Mouse (Mus musculus) NIH3T3 (cell line): ENCODE data around the gene Rock2.
"Not testable (repeated sequence)": the region's sequence is repeated elsewhere in the genome, so short reads cannot be mapped to it uniquely, and the experiment has no call there.

Experiments used
- DNase-seq: peaks from one replicate; pipeline ENCODE4 v3.0.0-alpha.2; 2012; ENCODE audit warnings: low read depth

The Rock2 gene

DNA sequence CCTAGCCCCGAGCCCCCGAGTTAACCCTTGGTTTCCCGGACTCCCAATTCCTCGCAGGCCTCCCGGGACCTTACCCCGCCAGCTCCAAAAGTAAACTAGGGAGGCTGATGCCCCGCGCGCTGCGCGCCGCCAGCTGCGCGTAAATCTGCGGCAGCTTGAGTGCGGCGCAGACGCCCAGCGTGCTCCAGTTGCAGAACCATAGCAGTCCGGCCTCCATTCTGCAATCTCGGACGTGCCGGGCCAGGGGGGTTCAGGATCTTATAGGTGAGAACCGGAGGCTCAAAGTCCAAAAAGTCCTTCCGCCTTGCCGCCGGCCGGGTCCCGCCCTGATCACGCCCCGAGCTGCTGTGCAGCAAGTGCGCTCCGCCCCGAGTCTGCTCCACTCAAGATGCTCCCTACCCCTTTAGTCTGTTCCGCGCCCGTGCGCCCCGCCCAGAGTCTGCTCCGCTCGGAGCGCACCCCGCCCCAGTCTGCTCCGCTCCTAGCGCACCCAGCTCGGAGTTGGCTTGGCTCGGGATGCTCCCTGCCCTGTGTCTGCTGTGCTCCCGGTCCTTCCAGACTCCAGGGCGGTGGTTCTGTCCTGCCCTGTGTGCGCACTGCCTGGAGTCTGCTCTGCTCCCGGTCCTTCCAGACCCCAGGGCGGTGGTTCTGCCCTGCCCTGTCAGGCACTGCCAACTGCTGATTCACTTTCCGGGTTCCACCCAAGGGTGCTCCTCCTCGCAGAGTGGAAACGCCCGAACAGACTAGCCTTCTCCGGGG lies 105.2 kb downstream of the Rock2 start, which contains the start of gene Pqlc3:
Pqlc3 (minus strand) TSS at position 670 of the 759 bp plus-strand sequence.
- peak; percentile 90 for DNase-seq

DNA sequence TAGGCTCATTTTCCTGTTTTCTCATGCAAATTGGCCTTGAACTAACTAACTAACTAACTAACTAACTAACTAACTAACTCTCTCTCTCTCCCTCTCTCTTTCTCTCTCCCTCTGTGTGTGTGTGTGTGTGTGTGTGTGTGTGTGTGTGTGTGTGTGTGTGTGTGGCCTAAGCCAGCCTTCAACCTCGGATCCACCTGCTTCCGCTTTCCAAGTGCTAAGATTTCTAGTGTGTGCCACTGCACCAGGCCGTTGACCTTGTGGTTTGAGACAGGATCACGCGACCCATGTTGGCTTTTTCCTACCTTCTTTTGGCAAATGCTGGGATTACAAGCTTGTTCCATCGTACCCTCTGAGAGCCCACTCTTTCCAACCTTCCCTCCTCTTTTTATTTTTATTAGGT lies 105.9 kb downstream of the Rock2 start:
- peak; percentile 43 for DNase-seq

GRCm38 (mm10) chr12:17001211-17001610 lies 106.5 kb downstream of the Rock2 start:
- peak; percentile 43 for DNase-seq

DNA sequence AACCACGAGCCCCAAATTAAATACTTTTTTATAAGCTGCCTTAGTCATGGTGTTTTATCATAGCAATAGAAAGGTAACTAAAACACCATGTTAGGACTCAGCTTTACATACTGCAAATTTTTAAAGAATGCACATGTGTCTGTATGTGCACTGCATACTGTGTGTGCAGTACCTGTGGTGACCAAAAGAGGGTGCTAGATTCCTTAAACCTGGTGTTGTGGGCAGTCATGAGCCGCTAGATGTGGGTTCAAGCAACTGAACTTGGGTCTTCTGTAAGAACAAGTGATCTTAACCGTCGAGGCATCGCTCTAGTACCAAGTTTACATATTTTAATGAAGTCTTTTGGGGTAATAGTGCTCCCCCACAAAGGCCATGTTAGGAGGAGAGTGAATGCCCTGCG lies 114.8 kb downstream of the Rock2 start:
- no peak for DNase-seq

GRCm38 (mm10) chr12:17011100-17011870 lies 116.6 kb downstream of the Rock2 start, which contains the start of gene 2410004P03Rik:
2410004P03Rik (minus strand) TSS chr12:17011727.
- DNase-seq, result peak; percentile 50

- peak; percentile 22 for DNase-seq
These were observed 117.6 kb downstream of the Rock2 start for GRCm38 (mm10) chr12:17012067-17012899.

- peak; percentile 41 for DNase-seq
These were observed 121.0 kb downstream of the Rock2 start for GRCm38 (mm10) chr12:17015711-17016110.

DNA sequence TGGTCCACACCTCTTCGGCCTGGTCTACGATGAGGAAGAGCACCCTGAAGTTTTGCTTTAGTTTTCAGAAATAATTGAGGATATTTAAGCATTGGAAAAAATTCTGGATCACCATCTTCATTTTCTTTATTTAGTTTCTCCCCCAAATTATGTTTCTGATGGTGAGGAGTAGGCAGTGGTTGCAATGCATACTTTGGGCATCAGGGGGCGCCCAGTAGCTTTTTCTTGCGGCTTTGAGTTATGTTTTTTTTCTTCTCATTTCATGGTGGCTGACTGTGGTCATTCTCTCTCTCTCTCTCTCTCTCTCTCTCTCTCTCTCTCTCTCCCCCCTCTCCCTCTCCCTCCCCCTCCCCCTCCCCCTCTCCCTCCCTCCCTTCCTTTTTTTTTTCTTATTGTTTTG lies 123.8 kb downstream of the Rock2 start:
- DNase-seq, result peak; percentile 79

- not testable (repeated sequence) for DNase-seq
These were observed 126.4 kb downstream of the Rock2 start for GRCm38 (mm10) chr12:17021125-17021524.

DNA sequence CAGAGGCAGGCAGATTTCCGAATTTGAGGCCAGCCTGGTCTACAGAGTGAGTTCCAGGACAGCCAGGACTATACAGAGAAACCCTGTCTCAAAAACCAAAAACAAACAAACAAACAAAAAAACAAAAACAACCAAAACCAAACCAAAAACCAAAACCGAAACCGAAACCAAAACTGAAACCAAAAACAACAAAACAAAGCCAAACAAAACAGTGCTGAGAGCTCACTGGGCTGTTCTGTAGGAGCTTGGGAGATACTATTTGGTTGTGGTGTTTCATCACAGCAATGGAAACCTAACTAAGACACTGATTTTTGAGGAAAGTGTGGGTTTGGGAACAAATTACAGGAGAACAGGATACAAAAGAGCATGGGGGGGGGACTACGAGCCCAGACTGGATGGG lies 127.5 kb downstream of the Rock2 start:
- DNase-seq, result no peak

- DNase-seq, result no peak
These were observed 129.9 kb downstream of the Rock2 start for GRCm38 (mm10) chr12:17024554-17025110.

GRCm38 (mm10) chr12:17032694-17033463 lies 138.2 kb downstream of the Rock2 start:
- peak; percentile 91 for DNase-seq

DNA sequence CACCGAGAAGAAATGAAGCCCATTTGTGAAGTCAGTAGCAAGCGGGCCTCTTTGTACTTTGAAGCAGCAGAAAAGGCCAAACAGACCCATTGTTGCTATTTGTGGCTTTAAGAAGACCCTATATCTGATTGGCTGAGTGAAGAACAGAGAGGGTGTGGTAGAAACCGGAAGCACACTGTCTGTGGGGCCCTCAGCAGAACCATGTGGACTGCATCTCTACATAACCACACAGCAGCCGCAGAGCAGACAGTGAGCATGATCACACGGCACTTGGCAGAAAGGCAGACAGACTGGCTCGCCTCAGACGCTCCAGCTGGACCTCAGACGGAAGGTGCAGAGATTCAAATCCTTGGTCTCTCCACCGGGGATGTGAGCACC lies 138.8 kb downstream of the Rock2 start:
- peak; percentile 34 for DNase-seq

GRCm38 (mm10) chr12:17034671-17035070 lies 140.0 kb downstream of the Rock2 start:
- DNase-seq, result no peak

- DNase-seq, result peak; percentile 52
These were observed 140.4 kb downstream of the Rock2 start for GRCm38 (mm10) chr12:17035128-17035527.

DNA sequence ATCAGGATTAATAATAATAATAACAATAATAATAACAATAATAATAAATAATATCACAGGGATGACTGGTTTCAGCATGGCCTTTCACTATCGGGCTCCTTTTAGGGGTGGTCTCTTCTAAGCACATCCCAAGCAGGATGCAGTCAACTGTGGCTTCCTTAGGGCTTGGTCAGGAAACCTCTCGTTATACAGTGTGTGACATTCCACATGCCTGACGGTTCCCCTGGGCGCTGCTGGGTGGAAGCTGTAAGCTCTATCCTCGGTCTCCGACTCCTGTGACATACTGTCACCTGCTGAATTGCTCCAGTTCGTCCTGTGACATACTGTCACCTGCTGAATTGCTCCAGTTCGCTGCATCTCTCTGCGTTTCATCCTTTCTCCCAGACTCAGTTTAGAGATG lies 141.8 kb downstream of the Rock2 start:
- DNase-seq, result no peak

GRCm38 (mm10) chr12:17037053-17037610 lies 142.4 kb downstream of the Rock2 start:
- no peak for DNase-seq
